Mouse (Mus musculus): ENCODE measurements at regions not wholly inside any gene's neighbourhood (a gene's known extent, or its start where the extent isn't known, plus 50 kb on each side); places are given as distances from the start of the nearest gene placed in this dataset.

DNA sequence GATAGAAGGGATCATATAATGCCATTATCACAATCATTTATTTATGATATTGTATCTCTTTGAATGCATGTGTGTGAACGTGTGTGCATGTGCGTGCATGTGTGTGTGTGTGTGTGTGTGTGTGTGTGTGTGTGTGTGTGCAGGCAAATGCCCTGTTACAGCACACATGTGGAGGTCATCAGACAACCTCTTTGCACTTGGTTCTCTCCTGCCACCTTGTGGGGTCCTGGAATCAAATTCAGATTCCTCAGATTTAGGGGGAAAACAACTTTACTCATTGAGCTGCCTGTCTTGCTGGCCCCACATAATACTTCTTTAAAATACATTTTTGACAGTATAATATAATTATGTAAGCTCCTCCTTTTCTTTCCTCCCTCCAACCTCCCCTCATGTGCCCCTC is 195.7 kb upstream of the Zic1 start:
- no peak for DNase-seq (ENCODE audit: low read depth)

DNA sequence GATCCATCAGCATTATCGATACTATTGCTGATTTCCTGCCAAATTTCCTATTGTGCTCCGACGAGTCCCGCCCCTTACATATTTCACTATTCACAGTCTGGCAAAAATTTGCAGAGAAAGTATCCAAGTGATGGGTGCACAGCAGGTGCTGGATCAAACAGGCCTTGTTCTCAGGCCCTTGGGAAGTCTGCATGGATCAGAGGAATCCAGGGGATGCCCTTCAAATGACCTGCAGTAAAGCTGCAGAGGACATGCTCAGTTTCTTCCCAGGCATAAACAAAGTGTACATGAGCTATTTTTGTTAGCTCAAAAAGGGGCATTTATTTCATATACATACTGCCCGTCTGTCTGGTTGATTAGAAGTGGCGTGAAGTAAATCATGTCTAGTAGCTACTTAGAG is 194.2 kb upstream of the Zic1 start:
- no peak for DNase-seq (ENCODE audit: low read depth)

DNA sequence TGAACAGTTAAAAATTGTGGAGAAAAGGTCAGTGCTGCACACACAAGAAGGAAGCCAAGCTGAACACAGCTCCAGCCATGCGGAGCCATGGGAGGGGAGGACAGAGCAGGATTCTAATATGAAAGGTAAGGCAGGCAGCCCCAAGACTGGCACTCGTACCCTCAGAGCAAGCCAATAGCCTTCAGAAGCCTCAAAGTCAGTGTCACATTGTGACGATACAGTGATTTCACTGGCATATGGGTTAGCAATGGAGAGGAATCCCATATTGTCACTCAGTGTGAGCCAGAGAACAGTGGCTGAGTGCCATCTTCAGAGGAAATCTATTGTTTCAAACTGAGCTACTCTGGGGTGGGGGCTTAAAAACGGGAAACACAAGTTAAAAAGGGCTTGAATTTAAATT is 181.4 kb upstream of the Zic1 start:
- DNase-seq (ENCODE audit: low read depth) = no peak

DNA sequence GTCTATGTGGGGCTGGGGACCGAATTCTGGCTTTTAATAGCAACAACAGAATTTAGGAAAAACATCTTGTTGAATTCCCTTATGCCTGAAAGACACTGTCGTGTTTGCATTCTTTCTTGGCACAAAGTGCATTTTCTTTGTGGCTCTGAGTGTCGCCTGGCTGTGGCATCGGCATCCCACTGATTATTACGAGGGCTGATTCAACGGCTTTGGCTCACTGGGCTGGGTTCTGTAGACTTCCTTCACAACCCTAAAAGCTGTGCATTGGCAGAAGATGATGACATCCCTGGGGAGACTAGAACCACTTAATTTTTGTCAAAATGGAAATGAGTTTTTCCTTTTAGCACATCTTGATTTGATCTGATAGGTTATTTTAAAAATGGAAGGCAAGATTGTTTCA is 179.8 kb upstream of the Zic1 start:
- no peak for DNase-seq (ENCODE audit: low read depth)

DNA sequence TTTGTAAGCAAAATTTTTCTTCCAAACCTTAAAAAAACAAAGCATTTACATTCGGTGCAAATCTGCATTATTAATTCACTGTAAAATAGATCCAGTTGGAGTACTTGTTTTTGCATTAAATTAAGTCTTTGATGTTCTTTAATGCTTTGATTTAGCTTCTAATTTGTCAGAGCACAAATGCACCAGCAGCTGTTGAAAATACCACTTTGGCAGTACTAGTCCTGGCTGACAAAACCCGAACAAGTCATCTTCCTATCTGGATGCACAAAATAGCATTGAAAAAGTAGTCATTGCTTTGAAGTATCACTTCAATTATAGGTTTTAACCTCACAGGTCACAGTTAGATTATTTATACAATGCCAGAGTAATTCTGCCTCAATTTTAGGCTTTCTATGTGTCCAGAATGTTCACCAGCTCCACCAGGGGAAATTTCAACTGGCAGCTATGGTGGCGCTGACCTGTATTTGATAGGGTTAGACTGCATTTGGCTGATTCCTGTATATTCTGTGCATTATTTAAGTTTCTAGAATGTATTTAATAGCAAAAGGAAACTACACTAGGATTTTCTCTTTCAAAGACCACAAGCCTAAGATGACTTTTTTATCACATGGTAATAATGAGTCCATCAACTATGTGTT is 163.3 kb upstream of the Zic1 start:
- no peak for DNase-seq (ENCODE audit: low read depth)

DNA sequence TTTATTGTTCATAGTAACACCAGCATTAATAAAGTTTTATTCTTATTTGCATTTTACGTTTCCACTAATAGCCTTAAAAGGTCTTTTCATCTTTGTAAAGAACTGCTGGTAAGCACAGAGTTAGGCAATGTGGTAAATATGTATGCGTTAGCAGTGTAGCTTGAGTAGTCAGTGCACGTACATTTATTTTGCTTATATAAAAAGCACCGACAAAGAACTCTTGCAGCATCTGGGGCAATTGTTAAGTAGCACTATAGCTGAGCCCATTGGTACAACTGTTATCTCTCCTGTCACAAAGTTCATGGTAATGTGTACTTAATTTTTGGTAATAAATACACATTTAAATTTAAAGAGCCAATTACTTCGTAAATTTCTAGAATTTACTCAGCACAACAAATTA is 162.8 kb upstream of the Zic1 start:
- no peak for DNase-seq (ENCODE audit: low read depth)

DNA sequence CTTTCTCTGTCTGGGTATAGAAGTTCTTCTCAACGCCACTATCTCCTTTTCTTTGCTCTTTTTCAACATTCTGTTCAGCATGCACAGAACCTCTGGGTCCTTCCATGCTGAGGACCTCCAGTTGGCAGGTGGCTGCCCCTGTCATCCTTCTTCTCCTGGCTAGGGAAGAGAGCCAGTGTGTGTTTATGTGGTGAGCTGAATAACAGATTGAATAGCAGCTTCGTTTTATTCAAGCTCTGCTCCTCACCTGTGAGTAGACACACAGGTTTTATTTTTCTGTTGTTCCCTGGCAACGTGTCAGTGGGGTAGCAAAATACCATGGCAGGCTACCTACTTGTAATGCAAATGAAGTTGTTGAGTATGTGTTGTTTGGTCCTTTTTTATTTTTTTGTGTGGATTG is 154.9 kb upstream of the Zic1 start:
- DNase-seq (ENCODE audit: low read depth) = no peak

DNA sequence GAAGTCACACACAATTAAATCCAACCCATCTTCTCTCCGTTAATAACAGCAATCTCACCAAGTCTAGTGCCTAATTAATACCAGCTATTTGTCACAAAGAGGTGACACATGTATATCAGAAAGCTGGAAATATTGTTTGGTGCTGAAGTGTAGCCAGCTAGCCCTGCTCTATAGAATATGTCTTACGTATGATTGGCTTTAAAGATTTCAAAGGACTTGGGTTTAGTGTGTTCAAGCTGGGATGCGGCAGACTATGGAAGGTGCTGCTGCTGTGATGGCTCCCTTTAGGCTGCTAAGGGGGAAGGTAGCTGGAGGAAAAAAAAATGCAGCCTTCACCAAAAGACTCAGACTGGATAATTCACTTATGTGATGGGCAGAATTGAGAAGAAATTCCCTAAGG is 144.1 kb upstream of the Zic1 start:
- DNase-seq (ENCODE audit: low read depth) = no peak

DNA sequence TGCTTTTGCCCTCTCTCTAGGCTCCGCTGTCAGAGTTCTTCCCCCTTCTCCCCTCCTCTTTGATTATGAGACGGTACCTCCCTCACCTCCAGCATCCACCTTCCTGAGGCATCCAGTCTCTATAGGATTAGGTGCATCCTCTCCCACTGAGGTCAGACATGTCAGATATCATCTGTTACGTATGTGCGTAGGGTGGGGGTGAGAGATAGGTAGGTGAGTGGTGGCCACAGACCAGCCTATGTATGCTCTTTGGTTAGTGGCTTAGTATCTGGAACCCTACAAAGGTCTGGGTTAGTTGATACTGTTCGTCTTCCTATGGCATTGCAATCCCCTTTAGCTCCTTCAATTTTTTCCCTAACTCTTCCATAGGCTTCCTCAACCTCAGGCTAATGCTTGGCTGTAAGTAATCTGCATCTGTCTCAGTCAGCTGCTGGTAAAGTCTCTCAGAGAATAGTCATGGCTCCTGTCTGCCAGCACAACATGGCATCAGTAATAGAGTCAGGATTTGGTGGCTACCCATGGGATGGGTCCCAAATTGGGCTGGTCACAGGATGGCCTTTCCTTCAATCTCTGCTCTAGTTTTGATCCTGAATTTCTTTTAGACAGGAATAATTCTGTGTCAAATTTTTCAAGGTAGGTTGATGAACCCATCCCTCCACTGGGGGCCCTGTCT is 138.2 kb upstream of the Zic1 start:
- no peak for DNase-seq (ENCODE audit: low read depth)

DNA sequence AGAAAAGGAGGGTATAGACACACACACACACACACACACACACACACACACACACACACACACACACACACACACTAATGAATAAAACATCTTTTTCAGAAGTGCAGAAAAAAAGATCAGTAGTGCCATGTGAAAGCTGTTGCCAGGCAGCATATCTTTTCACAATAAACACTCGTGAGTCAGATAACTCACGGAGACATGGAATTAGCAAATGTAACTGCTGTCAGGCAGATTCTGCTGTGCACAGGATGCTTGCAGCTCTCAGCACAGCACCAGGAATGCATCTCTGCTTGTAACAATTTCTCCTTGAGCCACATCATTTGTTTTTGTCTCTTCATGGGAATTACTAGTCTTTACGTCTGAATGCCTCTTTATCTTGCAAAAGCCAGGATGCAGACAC is 111.0 kb upstream of the Zic1 start:
- no peak for DNase-seq (ENCODE audit: low read depth)

DNA sequence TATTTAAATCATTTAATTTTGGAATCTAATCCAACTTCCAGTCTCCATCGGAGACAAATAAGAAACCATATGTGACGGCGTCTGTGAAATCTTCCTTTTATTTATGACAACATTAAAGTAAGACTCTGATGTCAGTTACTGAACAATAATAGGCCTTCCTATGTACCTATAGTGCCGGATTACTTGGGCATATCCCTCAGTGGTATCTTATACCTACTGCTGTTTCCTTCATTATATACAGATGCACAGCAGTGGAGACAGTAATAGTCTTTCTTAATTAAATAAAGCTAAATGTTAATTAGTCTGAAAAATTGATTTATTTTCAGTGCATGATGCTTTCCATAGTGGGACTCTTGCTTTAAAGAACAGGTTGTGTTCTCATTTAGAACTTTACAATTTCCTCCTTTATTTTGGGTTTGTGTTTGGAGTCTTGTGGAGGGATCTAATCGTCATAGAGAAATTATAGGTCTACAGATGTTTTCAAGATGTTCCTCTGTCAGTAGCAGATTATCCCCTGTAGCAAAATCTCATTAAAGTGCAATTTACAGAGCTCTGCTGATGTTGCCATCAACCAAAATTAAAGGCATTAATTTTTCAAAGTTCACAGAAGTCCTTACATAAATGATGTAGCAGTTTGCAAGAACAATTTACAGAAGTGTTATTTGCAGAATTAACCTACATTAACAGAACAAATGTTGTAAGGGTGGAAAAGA is 97.3 kb upstream of the Zic1 start:
- DNase-seq (ENCODE audit: low read depth) = no peak

DNA sequence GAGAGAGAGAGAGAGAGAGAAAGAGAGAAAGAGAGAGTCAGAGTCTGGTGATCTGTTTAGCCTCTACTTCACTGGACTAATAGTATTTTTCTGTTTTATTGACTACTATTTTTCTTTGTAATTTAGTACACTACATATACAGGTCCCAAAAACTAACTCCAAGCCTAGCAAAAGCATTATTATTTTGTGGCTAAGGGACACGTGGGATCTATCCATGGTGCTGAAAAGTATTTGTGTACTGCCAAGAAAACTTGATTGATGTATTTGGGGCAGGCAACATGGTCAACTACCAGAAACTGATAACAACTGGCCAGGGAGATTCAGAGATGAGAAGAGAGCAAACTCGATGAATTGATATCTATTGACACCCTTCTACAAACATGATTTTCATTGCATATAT is 94.3 kb upstream of the Zic1 start:
- peak; percentile 8 for DNase-seq (ENCODE audit: low read depth)

DNA sequence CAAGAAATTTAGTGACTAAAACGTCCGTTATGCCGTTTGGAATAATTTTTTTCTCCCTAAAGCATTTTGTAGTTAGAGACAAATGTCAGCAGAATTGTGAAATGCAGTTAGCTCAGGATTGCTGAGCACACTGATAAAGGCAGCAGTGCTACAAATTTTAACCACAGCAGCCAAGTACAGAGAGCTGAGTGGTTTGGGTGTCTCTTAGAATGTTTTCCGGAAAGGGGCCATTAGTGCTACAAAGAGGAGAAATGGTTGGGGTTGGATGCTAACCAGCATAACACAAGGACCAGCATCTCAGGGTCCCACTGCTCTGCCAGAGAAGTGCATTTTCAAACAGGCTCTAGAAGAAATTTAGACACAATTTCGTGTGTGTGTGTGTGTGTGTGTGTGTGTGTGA is 91.2 kb upstream of the Zic1 start:
- no peak for DNase-seq (ENCODE audit: low read depth)

DNA sequence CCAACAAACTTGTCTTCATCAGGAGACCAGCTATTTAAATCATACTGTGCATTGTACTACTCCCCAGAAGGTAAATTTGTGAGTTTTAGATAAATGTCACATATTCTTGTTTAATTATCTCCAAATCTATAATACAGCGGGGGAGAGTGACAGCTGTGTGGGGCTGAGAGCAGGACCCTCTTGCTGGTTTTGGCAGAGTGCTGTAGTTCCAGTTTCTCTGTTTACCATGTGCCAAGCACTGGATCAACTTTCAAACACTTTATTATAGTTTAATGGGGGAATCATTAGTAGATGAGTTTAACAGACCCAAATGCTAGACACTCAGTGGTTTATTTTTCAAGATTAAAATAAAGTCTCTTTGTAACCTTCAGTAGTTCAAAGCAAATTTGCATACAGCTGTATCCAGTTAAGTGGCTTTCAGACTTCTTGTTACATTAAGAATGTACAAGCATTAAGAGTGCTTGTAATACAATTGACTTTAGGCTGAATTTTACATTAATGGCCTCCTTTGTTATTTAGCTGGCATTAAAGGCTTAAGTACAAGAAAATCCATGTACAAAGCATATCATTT is 90.7 kb upstream of the Zic1 start:
- DNase-seq (ENCODE audit: low read depth) = no peak

DNA sequence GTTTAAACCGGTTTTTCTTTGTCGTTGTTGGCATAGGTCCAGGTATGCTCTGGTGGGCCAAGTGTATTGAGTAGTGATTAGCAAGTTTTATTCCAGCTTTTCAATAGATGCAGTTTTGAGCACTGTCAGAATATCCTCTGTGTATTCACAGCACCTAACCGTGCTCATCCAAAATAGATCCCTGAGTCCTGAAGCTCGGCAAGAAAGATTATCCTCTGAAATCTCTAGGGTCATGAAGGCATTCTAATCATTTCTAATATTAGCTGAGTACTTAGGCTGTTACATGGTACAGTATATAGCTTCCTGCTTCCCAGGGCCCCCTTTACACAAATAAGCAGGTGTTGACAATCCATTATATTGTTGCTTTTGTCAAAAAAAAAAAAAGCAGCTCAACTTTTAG is 73.5 kb upstream of the Zic1 start:
- no peak for DNase-seq (ENCODE audit: low read depth)

Data from 416B (cell line).